Mouse (Mus musculus) brown adipose tissue, adult 24 weeks (tissue): ENCODE measurements at regions not wholly inside any gene's neighbourhood (a gene's known extent, or its start where the extent isn't known, plus 50 kb on each side); places are given as distances from the start of the nearest gene placed in this dataset.
A peak's percentile ranks its signal among the peaks of the same experiment; 100 is the strongest.

Experiments used
- H3K27ac ChIP-seq: fragments of 200-500 bp; replicated peaks from 2 replicates; pipeline ENCODE4 v1.5.1; 2012; ENCODE audit warnings: low read depth, mild to moderate bottlenecking, low read length
- H3K4me1 ChIP-seq: fragments of 200-500 bp; 2 replicates; pipeline ENCODE4 v1.6.1; 2012; ENCODE audit warnings: low read length, mixed read lengths; ENCODE audit not compliant: control insufficient read depth, insufficient read depth, insufficient read length
- H3K4me3 ChIP-seq: fragments of 200-500 bp; 2 replicates; pipeline ENCODE4 v1.5.1; 2012; ENCODE audit warnings: low read depth, mild to moderate bottlenecking, low read length, moderate library complexity; ENCODE audit not compliant: insufficient read depth

- Histone ChIP-seq H3K4me3 (no peak overlapping the region), H3K4me1 (no peaks in the 10 kb centered on the region), H3K27ac (no peak overlapping the region)
Observed at GRCm38 (mm10) chr2:131436149-131436548, 55.1 kb upstream of the Smox start.

DNA sequence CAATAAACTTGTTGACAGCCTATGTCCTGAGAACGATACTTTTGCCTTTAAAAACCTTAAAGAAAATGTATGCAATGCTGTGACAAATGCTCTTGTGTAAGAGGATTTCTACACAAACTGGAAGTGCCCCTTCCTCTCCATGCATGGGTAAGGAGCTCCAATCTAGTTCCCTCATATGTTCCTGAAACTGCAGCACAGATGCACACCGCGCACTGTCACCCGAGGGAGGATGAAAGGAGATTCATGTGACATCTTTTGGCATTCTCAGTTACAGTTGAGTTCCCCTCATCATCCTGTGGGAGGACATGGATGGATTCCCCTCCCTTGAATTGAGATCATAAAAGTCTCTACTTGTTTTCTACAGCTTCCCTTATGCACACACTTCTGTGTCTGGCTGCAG is 60.8 kb upstream of the Smox start:
- no peak overlapping the region for H3K27ac ChIP-seq
- no peak overlapping the region for H3K4me3 ChIP-seq
- 0 out of 2 replicates have a peak, but pooled peaks cover 3% of the 10 kb centered on the region for H3K4me1 ChIP-seq

DNA sequence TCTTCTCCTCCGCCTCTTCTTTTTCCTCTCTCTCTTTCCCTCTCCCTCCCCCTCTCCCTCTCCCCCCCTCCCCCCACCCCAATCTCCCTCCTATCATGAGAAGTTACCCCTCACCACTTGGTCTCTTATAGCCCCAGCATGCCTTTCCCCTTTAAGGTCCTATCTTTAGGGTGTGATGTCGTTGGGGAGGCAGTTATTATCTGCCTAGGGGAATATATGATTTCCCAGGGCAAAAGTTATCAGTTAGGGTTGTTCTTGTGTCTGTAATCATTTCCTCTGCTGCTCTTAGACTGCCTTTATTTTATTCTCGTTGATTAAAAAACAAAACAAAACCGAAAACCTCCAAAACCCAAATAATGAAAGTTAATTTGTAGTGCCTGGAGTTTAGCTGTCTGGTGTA is 63.2 kb upstream of the Smox start:
- H3K27ac ChIP-seq = no peak overlapping the region
- H3K4me3 ChIP-seq = no peak overlapping the region
- H3K4me1 ChIP-seq = 0 out of 2 replicates have a peak, but pooled peaks cover 3% of the 10 kb centered on the region

DNA sequence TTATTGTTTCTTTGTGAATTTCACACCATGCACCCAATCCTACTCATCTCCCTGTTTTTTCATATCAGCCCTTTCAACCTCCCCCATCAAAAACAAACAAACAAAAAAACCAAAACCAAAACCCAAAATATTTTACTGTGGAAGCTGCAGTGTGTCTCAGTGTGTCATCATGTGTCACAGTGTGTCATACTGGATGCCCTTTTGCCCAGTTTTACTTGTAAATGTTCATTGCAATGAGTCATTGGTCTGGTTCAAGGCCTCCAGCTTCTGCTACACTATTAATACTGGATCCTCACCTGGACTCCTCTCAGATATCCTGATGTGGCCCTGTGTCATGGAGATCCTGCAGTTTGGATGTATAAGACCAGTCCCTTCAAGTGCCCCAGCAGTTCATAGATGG is 64.4 kb upstream of the Smox start:
- no peak overlapping the region for H3K27ac ChIP-seq
- H3K4me1 ChIP-seq = 0 out of 2 replicates have a peak, but pooled peaks cover 3% of the 10 kb centered on the region
- H3K4me3 ChIP-seq = no peak overlapping the region

DNA sequence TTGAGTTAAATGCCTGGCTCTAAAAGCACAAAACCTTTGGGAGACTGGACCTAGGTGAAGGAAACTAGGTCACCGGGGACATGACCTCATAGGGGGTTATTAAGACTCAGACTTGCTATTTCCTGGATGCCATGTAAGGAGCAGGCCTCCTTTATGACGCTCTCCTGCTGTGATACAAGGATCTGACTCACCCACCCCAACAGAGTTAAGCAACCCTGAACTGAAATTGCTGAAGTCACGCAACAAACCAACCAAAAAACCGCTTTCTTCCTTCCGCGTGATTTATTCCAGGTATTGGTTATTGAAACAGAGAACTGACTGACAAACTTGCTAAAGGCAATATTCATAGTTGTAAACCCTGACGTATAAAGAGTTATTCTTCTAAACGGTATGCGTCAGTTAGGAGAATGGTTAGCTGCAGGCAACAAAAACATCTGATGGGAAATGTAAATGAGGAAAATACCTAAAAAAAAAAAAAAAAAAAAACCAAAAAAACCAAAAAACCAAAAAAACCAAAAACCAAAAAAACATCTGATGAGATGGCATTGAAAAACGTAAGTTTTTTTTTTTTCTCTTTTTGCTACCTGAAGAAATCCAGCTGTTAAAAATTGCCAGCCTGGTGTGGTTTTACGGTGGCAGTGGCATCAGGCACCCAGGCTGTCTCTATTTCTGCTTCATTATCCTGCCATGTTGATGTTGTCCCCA is 67.5 kb upstream of the Smox start:
- Histone ChIP-seq H3K4me1 (0 out of 2 replicates have a peak, but pooled peaks cover 3% of the 10 kb centered on the region), H3K4me3 (no peak overlapping the region), H3K27ac (no peak overlapping the region)

DNA sequence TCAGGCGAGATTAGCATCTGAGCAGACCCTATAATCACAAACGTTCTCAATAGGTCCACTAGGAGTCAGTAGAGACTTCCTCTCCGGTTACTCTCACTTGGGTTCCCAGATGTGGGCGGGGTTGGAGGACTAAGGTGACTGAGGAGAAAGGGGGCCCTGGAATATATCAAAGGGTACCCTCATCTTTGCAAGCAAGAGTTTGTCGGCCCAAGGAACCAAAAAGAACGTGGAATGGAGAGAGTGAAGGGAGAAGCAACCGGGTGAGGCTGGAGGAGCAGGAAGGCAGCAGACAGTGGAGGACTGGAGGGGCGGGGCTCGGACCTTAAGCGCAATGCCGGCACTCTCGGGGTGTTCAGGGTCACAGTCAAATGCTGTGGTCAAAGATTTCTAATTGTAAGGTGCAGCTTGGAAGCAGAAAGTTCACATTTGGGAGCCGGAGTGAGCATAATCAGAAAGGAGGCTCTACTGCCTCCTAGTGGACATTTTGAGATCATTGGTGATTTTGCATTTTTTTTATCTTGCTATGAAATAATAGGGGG is 68.3 kb upstream of the Smox start:
- Histone ChIP-seq H3K4me1 (0 out of 2 replicates have a peak, but pooled peaks cover 3% of the 10 kb centered on the region), H3K4me3 (peak overlapping the region; percentile 66), H3K27ac (no peak overlapping the region; the same call in 1 of the 2 replicates)

DNA sequence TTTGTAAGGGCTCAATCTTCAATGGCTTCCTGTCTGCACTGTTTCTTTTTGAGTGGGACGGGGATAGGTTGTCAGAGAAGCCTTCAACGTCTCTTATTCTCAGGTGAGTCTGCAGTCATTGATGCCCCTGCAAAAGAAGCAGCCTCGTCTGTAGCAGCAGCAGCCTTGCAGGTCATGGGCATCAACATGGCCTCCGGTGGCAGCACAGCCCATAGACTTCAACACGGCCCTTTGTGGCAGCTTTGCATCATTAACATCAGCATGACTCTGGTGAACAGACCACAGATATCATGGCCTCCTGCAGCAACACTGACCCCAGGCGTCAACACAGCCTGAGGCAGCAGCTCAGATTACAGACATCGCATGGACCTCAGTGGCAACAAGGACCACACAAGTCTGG is 65.4 kb upstream of the Rnf24 start:
- Histone ChIP-seq H3K4me3 (no peak overlapping the region), H3K4me1 (peaks cover 3% of the 10 kb centered on the region; the same call in 1 of the 2 replicates), H3K27ac (no peak overlapping the region)

- Histone ChIP-seq H3K4me1 (peaks cover 3% of the 10 kb centered on the region; the same call in 1 of the 2 replicates), H3K27ac (no peak overlapping the region), H3K4me3 (no peak overlapping the region)
Observed at GRCm38 (mm10) chr2:131417472-131417871, 64.8 kb upstream of the Rnf24 start.

- Histone ChIP-seq H3K4me1 (peaks cover 3% of the 10 kb centered on the region; the same call in 1 of the 2 replicates), H3K27ac (no peak overlapping the region), H3K4me3 (no peak overlapping the region)
Observed at GRCm38 (mm10) chr2:131416482-131416881, 63.8 kb upstream of the Rnf24 start.

DNA sequence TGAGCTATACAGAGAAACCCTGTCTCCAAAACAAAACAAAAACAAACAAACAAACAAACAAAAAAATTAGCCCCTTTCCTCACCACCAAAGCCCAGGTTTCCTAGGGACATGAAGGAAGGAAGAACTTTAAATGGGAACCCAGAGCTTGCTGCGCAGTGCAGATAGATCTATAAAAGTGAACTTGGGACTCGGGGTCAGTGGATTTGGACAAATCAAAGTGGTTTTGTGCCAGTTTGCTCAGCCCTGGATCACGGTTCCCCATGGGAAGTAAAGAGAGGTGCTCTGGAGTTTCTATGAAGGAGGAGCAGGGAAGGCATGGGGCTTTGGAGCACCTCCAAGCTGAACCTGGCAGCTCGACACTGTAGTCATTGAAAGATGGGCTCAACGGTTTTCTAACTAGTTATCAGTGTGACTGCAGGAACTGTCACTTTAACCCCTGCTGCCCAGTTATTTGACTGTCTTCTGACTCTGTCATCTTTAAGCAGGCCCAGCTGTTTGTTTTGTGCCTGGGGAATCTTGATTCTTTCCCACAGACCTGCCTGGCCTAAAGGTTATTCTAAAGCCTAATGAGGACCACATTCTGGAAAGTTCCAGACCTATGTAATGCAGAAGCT is 58.3 kb upstream of the Rnf24 start:
- Histone ChIP-seq H3K4me1 (peaks cover 7% of the 10 kb centered on the region; the same call in 1 of the 2 replicates), H3K4me3 (no peak overlapping the region), H3K27ac (no peak overlapping the region)

DNA sequence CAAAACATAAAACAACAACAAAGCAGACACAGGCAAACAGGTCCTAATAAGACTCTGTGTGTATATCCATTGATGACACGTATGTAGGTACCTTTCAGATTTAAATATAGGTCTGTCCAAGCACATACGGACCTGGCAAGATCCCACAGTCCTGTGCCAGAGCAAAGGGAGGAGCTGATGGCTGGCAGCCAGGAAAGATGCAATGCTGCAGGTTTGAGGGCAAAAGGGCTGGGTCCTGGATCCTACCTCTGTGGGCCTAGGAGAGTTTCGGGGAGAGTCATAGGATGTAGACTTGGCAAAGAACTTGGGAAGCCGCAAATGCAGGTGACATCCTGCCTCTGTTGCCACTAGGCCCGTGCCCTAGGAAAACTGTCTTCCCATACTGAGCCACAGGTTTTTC is 54.6 kb upstream of the Rnf24 start:
- Histone ChIP-seq H3K4me1 (peaks cover 22% of the 10 kb centered on the region), H3K27ac (no peak overlapping the region), H3K4me3 (no peak overlapping the region)

GRCm38 (mm10) chr2:131404218-131404555 is 51.5 kb upstream of the Rnf24 start:
- H3K27ac ChIP-seq = no peak overlapping the region
- H3K4me1 ChIP-seq = peaks cover 30% of the 10 kb centered on the region
- no peak overlapping the region for H3K4me3 ChIP-seq

DNA sequence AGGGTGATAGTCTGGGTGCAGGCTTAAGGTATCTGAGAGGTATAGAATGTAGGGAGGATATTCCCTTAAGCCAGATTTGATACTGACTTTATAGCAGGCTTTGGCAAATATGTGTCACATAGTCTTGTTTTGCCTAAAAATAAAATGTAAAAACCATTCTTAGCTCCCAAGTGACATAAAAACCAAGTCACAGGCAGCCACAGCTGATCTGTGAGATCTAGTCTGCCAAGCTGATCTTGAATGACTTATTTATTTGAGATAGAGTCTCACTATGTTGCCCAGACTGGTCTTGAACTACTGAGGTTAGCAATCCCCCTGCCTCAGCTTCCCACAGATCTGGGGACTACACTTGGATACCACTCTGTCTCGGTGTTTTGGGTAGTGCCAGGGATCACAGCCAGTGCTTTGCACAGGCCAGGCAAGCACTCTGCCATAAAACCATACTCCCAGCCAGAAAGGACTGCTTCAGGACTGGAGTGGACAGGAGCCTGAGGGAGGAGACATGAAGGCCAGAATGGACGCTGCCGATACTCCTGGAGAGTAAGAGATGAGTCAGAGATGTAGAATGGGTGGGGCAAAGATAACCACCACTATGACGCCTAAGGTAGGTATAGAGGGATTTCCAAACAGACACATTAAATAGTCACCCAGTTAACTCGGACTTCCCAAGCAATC is 51.0 kb upstream of the Rnf24 start:
- Histone ChIP-seq H3K27ac (peak overlapping the region; percentile 88; the same call in 1 of the 2 replicates), H3K4me3 (no peak overlapping the region)

More for the DNA sequence above, 51.0 kb upstream of the Rnf24 start:
- H3K4me1 ChIP-seq = peaks cover 30% of the 10 kb centered on the region
